Mouse (Mus musculus): Measurements from ENCODE around the gene Mrvi1. TPM values are rescaled to one million over a fixed set of nuclear protein-coding genes. Genes with fewer than 3 reads are reported as not detected.
A peak's percentile ranks its signal among the peaks of the same experiment; 100 is the strongest.

The Mrvi1 gene
- total RNA-seq (2021): 1 to 10 TPM; 4.7 to 5.2 TPM
- long read RNA-seq, experiment 1, full-length matches to known transcripts: 3 of 6 reads
- long read RNA-seq, experiment 1, partial matches to known transcripts: 1 of 6 reads
- long read RNA-seq, experiment 1, other reads (novel, unspliced or antisense): 2 of 6 reads
- long read RNA-seq, experiment 2: 0 reads

GRCm38 (mm10) chr7:110982053-110982705 is at the start of gene Mrvi1:
Gene Mrvi1 (minus strand): TSS chr7:110982461.
- peak; percentile 39 for DNase-seq (ENCODE audit: low spot score)

- DNase-seq (ENCODE audit: low spot score): no peak
Measured at GRCm38 (mm10) chr7:111029046-111029553, 46.8 kb upstream of the Mrvi1 start.

- peak; percentile 93 for DNase-seq (ENCODE audit: low spot score)
Measured at GRCm38 (mm10) chr7:111028281-111029045, 46.2 kb upstream of the Mrvi1 start, which contains the start of gene Ctr9. Gene Ctr9 (plus strand): TSS chr7:111028951.

GRCm38 (mm10) chr7:111024912-111025311 is 42.7 kb upstream of the Mrvi1 start:
- DNase-seq (ENCODE audit: low spot score): no peak

- DNase-seq (ENCODE audit: low spot score): no peak
Measured at GRCm38 (mm10) chr7:111024068-111024594, 41.9 kb upstream of the Mrvi1 start.

GRCm38 (mm10) chr7:111020814-111021213 is 38.6 kb upstream of the Mrvi1 start:
- DNase-seq (ENCODE audit: low spot score): no peak

GRCm38 (mm10) chr7:111016921-111017320 is 34.7 kb upstream of the Mrvi1 start:
- DNase-seq (ENCODE audit: low spot score): no peak

- DNase-seq (ENCODE audit: low spot score): no peak
Measured at GRCm38 (mm10) chr7:111015731-111016130, 33.5 kb upstream of the Mrvi1 start.

- DNase-seq (ENCODE audit: low spot score): peak; percentile 87
Measured at GRCm38 (mm10) chr7:111014893-111015292, 32.6 kb upstream of the Mrvi1 start.

GRCm38 (mm10) chr7:111014039-111014605 is 31.9 kb upstream of the Mrvi1 start:
- DNase-seq (ENCODE audit: low spot score): no peak

- DNase-seq (ENCODE audit: low spot score): no peak
Measured at GRCm38 (mm10) chr7:111004136-111004840, 22.0 kb upstream of the Mrvi1 start.

- DNase-seq (ENCODE audit: low spot score): no peak
Measured at GRCm38 (mm10) chr7:110998887-110999827, 16.9 kb upstream of the Mrvi1 start.

GRCm38 (mm10) chr7:110991221-110991494 is 8.9 kb upstream of the Mrvi1 start:
- no peak for DNase-seq (ENCODE audit: low spot score)

GRCm38 (mm10) chr7:110990356-110991220 is 8.3 kb upstream of the Mrvi1 start:
- no peak for DNase-seq (ENCODE audit: low spot score)

- DNase-seq (ENCODE audit: low spot score): no peak
Measured at GRCm38 (mm10) chr7:110989286-110989879, 7.1 kb upstream of the Mrvi1 start.

GRCm38 (mm10) chr7:110988081-110988480 is 5.8 kb upstream of the Mrvi1 start:
- DNase-seq (ENCODE audit: low spot score): no peak

- DNase-seq (ENCODE audit: low spot score): no peak
Measured at GRCm38 (mm10) chr7:110985581-110986265, 3.5 kb upstream of the Mrvi1 start.

- DNase-seq (ENCODE audit: low spot score): no peak
Measured at GRCm38 (mm10) chr7:110983621-110984020, 1.4 kb upstream of the Mrvi1 start.
